Mouse (Mus musculus): Measurements from ENCODE around the gene Fam184a.

Gene Fam184a

GRCm38 (mm10) chr10:53597121-53597881 is 153.6 kb downstream of the Fam184a start:
- DNase-seq: peak; percentile 57

DNA sequence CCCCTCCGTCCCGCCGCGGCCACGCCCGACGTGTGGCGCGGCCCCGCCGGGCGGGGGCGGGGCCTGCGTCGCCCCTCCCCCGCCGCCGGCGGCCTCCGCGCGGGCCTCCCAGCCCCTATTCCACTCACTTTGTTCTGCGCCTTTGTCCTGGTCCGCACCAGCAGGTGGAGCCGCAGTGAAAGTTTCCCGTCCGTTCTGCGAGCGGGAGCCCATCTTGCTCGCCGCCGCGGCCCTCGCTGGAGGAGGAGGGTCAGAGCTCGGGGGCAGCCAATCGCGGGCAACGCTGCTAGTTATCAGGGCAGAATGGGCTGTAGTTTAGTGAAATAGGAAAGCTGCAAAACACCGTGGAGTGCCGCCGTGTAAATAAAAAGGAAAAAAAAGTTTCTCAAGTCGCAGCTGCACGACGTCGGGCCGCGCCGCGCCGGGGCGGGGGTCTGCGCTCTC is 154.2 kb downstream of the Fam184a start, which contains the start of gene Asf1a:
Gene Asf1a, plus strand, starts transcription at position 81 of the 444 bp plus-strand sequence.
- peak; percentile 93 for DNase-seq

- DNase-seq: no peak
Measured at GRCm38 (mm10) chr10:53595744-53596676, 154.9 kb downstream of the Fam184a start.

DNA sequence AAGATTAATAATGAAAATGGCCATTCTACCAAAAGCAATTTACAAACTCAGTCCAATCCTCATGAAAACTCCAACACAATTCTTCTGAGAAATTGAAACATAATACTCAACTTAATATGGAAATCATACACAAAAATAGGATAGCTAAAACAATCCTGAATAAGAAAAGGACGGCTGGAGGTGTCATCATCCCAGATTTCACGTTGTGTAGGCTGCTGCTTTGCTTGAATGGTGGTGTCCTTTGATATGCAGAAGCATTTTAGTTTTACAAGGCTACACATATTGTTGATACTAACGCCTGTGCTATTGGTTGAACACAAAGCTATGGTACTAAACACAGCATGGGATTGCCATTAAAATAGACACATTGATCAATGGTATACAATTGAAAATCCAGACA is 165.1 kb downstream of the Fam184a start:
- no peak for DNase-seq

Data from right cerebral cortex, postnatal 4 days (tissue).